Mouse (Mus musculus) CD8-positive naive resting alpha-beta T cell, adult 57 days (primary cell): ENCODE data around the gene Gpr83. TPM values are rescaled to one million over a fixed set of nuclear protein-coding genes. Genes with fewer than 3 reads are reported as not detected.

ENCODE experiments used
- total RNA-seq: library from RNA; stranded (reverse); gene quantifications from one replicate; pipeline ENCODE4 v1.2.4, GENCODE M21; 2023

The Gpr83 gene
- 1.6 TPM for total RNA-seq

GRCm38 (mm10) chr9:14859868-14860639, at the start of gene Gpr83:
Gene Gpr83 (plus strand): TSS chr9:14860210.

DNA sequence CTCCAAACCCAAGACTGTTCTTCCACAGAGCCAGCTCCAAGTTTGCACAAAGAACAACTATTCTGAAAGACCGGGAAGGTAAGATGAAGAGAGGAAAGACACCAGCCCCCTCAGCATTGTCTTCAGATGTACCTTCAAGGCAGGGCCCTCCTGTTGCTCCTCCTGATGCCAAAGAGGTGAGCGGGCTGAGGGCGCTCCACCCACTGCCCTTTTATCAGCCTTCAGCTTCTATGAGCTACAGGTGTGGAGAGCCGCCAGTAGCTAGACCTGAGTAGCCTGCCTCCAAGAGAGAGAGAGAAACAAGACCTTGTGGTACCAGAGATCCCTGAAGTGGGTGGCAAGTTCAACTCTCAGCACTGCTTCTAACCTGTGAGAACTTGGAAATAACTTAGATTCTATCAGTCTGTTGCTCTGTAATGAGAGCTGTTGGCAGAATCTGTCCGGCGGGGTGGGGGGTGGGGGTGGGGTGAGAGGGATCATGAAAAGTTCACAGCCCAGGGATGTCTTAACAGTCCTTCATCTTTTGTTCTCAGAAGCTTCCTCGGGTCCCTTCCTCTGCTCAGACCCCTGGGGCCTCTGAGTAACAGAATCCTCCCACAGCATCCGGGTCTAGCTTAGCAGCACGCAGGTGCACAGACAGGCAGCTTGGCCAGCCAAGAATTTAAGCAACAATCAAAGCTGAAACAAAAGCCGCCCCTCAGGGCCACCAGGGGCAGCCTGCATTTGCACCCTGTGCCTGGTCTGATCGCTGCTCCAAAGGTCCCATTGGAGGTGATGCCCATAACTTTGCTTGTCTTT, 43.8 kb downstream of the Gpr83 start, which contains the start of gene Izumo1r:
Izumo1r (minus strand) TSS at position 369 of the 798 bp plus-strand sequence.

Other genes starting within 250 kb of the Gpr83 start
- gene Amotl1, start 215.2 kb upstream of the Gpr83 start, total RNA-seq: not detected
- not detected for gene Piwil4, start 119.5 kb upstream of the Gpr83 start, total RNA-seq
- 0.24 TPM for gene Fut4, start 107.8 kb upstream of the Gpr83 start, total RNA-seq
- not detected for gene 1700012B09Rik, start 89.2 kb upstream of the Gpr83 start, total RNA-seq
- 49.5 TPM for gene Mre11a, start 75.6 kb upstream of the Gpr83 start, total RNA-seq
- gene Ankrd49, start 75.4 kb upstream of the Gpr83 start, total RNA-seq: 30.3 TPM
- gene Izumo1r, start 43.7 kb downstream of the Gpr83 start, total RNA-seq: 5.5 TPM
- 42.8 TPM for gene Panx1, start 185.3 kb downstream of the Gpr83 start, total RNA-seq